Mouse (Mus musculus) Patski (cell line): ENCODE data around the gene Glis1. TPM values are rescaled to one million over a fixed set of nuclear protein-coding genes. Genes with fewer than 3 reads are reported as not detected.
A peak's percentile ranks its signal among the peaks of the same experiment; 100 is the strongest.

ENCODE experiments used
- ATAC-seq: fragments of 100-300 bp; one replicate; pipeline ENCODE4 v1.8.0; 2021
- CTCF ChIA-PET: fragments of 350-600 bp; sonication (Branson Sonifier 250); formaldehyde crosslinking; loops from one replicate; lab custom pipeline; 2022; ENCODE audit warnings: inconsistent platforms; lab: Charles Lee
- POLR2A ChIA-PET: fragments of 350-600 bp; sonication (Branson Sonifier 250); formaldehyde crosslinking; loops from one replicate; lab custom pipeline; 2022; ENCODE audit warnings: antibody characterized with exemption, inconsistent platforms; lab: Charles Lee
- DNase-seq: peaks from one replicate; pipeline ENCODE4 v3.0.0-alpha.2; 2011; ENCODE audit warnings: low read depth, low spot score
- H3K27me3 ChIP-seq: fragments of 371-371 bp; one replicate; pipeline ENCODE4 v1.5.1; 2021
- CTCF ChIP-seq: fragments of 100-300 bp; IDR thresholded peaks from one replicate; pipeline ENCODE4 v1.5.1; 2021
- in situ Hi-C: fragments of 300-500 bp; cut with MboI; formaldehyde crosslinking; loops from 3 replicates; pipeline ENCODE4 v1.11.1; 2018; ENCODE audit warnings: low pct_unique_long_range_greater_than_20kb, mixed read lengths
- polyA plus RNA-seq: library from polyadenylated mRNA; unstranded; gene quantifications from one replicate; pipeline ENCODE4 v1.2.3, GENCODE M21; 2021

Glis1 gene
- polyA plus RNA-seq, 1 experiment from 2014 or later: 1.1 TPM

DNA sequence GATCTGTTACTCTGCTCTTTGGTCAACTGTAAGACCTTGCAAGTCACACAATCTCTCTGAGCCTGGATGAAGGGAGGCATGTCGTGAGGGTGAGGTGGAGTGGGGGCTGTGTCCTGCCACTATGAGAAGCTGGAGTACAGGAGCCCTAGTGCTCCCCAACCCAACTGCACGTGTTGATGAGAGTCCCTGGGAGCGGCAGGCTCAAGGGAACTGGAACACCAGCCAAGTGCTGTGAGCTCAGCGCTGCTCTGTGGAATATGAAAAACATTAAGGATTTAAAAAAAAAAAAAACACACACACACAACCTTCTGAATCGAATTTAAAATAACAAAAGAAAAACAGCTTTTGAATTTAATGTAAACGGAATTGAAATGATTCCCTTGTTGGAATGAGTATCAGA lies 141.4 kb downstream of the Glis1 start:
- ATAC-seq (no peak), DNase-seq (no peak)
- TF ChIP-seq CTCF: no peak
- no peaks in the 10 kb centered on the region for H3K27me3 ChIP-seq
- in situ Hi-C loops: no loop called here
- ChIA-PET CTCF (interaction anchor here (0.9 kb wide), 2 partner anchors 9 to 12 kb away, joined by 3 to 4 read pairs; no protein-coding TSS in a partner anchor), POLR2A (no interaction called here)

DNA sequence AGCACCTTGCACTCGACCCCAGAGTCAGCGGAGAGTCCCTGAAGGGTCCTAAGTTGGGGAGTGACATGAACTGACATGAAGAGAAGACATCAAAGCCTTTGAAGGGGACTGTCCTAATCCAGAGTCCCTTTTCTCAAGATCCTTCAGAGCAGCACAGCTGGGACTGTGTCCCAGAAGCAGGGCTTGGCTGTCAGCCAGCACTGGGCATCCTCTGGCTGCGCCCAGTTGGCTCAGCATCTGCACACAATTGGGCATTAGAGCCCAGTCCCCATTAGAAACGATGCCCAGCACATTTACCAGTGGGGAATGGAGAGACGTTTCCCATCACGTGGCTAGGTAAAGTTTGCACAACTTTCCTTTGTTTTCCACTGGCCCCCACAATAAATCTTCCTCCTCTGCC lies 142.4 kb downstream of the Glis1 start:
- DNase-seq: no peak
- H3K27me3 ChIP-seq: no peaks in the 10 kb centered on the region
- TF ChIP-seq CTCF: no peak
- ChIA-PET POLR2A (no interaction called here), CTCF (no interaction called here)
- no peak for ATAC-seq
- in situ Hi-C loops: no loop called here

DNA sequence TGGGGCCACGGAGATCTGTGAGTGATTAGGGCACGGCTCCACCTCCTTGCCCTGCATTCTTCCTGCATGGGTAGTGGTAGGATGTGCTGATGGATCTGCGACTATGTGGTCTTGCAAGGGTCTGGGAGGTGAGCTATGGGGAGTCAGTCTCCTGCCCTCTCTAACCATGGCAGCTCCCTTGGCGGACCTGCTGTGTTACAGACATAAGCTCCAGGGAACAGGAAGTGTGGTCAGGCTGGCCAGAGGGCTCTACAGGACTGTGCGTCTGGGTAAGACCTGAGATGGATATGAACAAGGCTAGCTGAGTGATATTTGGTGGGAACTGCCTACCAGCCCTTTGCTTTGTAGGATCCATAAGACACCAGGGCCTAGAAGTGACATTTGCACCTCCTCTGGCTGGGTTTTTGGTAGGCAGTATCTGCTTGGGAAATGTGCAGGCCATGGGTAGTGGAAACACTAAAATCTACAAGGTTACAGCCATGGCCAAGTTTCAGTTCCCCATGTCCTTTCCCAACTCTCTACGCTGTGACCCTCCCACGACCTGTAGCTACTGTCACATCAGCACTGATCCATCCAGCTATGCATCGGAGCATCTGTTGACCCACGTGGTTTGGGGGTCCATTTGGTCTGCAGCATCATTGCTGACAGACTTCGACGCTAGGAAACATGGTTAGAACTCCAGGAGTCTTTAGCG lies 142.9 kb downstream of the Glis1 start:
- ChIA-PET CTCF (no interaction called here), POLR2A (no interaction called here)
- no peak for TF ChIP-seq CTCF
- no peaks in the 10 kb centered on the region for H3K27me3 ChIP-seq
- in situ Hi-C loops: no loop called here
- ATAC-seq: no peak
- DNase-seq: no peak

DNA sequence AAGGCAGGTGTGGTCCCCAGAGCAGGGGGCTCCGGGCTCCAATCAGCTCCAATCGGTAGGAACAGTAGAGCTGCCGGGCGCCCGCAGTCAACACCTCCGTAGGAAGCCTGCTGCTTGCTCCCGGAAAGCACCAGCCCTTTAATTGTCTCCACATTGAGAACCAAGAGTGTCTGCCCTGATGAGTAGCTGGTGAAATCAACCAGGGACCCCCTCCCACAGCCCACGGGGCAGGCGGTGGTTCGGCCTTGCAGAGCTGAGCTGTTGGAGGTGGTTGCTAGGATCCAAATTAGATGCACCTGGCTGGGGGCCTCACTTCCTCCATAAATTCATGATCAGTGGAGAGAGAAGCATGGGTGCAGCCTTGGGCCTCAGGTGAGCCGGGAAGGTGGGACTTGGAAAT lies 146.5 kb downstream of the Glis1 start:
- no peaks in the 10 kb centered on the region for H3K27me3 ChIP-seq
- ATAC-seq (no peak), DNase-seq (no peak)
- ChIA-PET POLR2A (no interaction called here), CTCF (no interaction called here)
- TF ChIP-seq CTCF: no peak
- in situ Hi-C loops: no loop called here

DNA sequence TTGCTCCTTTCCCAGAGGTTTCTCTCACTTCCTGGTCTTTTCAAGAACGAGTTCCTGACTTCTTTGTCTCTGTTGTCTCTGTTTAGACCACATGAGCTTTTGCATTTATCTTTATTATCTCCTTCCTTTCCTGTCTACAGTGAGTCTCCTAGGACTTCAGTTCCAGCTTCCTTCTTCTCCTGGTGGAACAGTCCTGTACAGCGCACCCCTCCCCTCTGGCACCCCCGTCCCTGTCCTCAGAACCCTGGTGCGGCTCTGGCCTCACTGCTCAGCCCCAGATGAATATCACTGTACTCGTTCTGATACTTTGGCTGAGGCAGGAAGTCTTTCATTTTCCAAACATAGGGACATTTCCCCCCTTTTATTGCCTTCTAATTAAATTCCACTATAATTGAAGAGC lies 152.0 kb downstream of the Glis1 start:
- DNase-seq: no peak
- no peak for TF ChIP-seq CTCF
- H3K27me3 ChIP-seq: no peaks in the 10 kb centered on the region
- CTCF ChIA-PET: no interaction called here
- in situ Hi-C loops: no loop called here
- ATAC-seq: no peak
- POLR2A ChIA-PET: interaction anchor here (0.6 kb wide), 1 partner anchor 48 kb away, joined by 3 read pairs; no protein-coding TSS in a partner anchor

DNA sequence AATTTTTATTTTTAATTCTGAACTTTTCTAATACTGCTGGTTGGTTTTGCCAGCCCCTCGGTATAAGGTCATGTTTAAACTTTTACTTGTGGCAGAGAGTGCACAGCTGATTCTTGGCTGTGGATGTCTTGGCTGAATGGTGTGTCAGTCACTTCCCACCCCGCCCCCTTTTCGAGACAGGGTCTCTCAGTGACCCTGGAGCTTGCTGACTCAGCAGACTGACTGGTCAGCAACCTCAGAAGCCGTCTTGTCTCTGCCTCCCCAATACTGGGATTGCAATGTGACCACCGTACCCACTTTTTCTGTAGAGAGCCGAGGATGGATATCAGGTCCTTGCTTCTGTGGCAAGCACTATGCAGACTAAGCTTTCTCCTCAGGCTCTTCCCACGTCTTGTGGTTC lies 154.2 kb downstream of the Glis1 start:
- in situ Hi-C loops: no loop called here
- POLR2A ChIA-PET: no interaction called here
- no peaks in the 10 kb centered on the region for H3K27me3 ChIP-seq
- TF ChIP-seq CTCF: no peak
- no peak for ATAC-seq
- no peak for DNase-seq
- CTCF ChIA-PET: interaction anchor here (1.0 to 1.6 kb wide), 3 partner anchors 13 to 46 kb away, joined by 3 to 4 read pairs (median 3); no protein-coding TSS in a partner anchor

DNA sequence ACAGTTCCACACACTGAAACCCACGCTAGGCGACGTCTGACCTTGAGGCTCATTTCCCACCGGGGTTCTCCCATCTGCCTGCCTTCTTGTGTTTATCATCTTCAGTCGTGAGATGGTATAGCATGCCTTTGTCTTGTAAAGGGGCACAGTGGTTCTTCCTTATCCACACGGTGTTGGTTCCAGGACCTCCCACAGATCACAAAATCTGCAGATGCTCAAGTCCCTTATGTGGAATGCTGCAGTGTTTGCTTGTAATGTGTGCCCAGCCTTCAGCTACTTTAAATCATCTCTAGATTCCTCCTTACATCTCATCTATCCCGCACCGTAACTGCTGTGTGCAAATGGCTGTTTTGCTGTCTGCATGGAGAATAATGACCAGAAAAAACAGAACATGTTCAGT lies 154.7 kb downstream of the Glis1 start:
- POLR2A ChIA-PET: no interaction called here
- in situ Hi-C loops: no loop called here
- no peaks in the 10 kb centered on the region for H3K27me3 ChIP-seq

DNA sequence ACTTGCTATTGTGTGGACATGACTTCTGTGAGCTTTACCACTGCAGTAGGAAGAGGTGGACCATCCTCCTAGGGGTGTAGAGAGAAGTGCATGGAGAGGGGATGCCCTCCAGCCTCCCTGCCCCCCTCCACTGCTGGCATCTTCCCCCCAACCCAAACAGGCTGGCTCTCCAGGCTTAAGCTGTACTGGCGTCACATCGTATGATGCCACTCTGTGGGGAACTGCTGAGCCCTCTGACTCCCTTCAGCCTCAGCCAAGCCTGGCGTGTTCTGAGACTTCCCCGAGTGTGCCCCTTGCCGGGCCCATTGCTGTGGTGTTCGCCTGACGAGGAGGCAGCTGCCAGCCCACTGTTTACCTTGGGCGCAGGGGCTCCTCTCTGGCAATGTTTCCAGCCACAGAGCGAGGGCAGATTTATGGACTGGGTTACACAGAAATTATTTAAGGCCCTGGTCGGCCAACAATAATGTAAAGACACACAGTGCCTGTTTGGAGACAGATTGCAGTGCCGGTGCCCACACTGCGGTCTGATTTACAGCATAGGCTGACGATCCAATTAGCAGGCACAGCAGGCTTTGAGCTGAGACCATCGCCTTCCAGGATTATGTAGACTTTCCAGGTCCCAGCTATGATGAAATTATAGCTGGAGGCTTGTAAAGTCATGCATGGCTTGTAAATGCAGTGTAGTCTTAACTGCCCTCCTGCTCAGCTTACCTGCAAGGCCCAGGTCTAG lies 156.6 kb downstream of the Glis1 start:
- no peak for TF ChIP-seq CTCF
- H3K27me3 ChIP-seq: no peaks in the 10 kb centered on the region
- ChIA-PET CTCF (no interaction called here), POLR2A (no interaction called here)
- ATAC-seq: no peak
- DNase-seq: no peak
- in situ Hi-C loops: no loop called here

More for the DNA sequence above, 154.7 kb downstream of the Glis1 start:
- CTCF ChIA-PET: interaction anchor here (1.5 to 1.6 kb wide), 2 partner anchors 13 to 23 kb away, joined by 3 to 4 read pairs; no protein-coding TSS in a partner anchor
- ATAC-seq (no peak), DNase-seq (no peak)
- TF ChIP-seq CTCF: no peak

DNA sequence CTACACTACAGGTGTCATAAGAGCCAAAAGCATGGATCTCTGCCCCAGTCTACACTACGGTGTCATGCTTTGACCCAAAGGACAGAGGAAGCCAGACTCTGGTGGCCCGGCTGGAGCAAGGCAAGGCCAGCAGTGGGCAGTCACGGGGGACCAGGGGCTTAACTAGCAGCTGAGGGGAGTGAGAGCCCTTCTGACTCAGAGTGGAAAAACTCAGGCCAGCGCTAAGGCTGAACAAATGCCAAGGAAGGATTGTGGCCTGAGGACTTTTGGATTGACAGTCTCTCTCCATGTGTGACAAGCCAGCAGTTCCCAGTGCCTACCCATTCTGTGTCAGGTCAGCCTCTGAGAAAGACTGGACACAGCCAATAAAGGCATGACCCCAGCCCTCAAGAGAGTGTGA lies 159.0 kb downstream of the Glis1 start:
- ATAC-seq (peak; percentile 54), DNase-seq (peak; percentile 68)
- no peaks in the 10 kb centered on the region for H3K27me3 ChIP-seq
- in situ Hi-C loops: no loop called here
- ChIA-PET POLR2A (no interaction called here), CTCF (no interaction called here)
- no peak for TF ChIP-seq CTCF

DNA sequence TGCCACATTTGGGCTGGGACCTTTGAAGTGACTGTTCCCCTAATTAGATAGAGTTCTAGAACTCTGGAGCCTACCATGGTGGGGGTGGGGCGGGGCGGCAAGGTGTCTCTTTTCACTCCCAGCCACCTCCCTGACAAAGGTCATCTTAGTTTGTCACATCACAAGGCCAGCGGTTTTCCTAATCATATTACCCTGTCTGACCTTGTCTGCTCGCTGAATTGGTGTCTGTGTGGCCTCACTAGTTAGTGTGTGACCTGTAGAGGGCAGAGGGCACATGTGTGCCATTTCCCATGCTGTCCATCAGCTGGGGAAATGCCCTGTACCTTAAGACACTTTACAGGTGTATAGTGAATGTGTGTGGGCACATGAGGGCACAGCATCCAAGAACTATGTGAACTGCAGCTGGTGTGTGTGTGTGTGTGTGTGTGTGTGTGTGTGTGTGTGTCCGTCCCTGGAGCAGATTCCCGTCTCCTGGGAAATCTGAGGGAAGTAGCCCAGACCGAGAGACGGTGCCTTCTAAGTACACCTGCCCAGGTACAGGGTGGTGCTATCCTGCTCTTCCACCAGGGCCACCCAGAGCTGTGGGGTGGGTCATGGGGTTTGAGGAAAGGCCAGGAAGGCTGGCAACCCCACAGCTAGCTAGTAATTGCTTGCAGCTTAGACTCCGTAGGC lies 163.0 kb downstream of the Glis1 start:
- in situ Hi-C loops: no loop called here
- ATAC-seq (no peak), DNase-seq (no peak)
- TF ChIP-seq CTCF: no peak
- CTCF ChIA-PET: no interaction called here
- POLR2A ChIA-PET: no interaction called here
- no peaks in the 10 kb centered on the region for H3K27me3 ChIP-seq
